Mouse (Mus musculus): ENCODE measurements at regions not wholly inside any gene's neighbourhood (a gene's known extent, or its start where the extent isn't known, plus 50 kb on each side); places are given as distances from the start of the nearest gene placed in this dataset.

DNA sequence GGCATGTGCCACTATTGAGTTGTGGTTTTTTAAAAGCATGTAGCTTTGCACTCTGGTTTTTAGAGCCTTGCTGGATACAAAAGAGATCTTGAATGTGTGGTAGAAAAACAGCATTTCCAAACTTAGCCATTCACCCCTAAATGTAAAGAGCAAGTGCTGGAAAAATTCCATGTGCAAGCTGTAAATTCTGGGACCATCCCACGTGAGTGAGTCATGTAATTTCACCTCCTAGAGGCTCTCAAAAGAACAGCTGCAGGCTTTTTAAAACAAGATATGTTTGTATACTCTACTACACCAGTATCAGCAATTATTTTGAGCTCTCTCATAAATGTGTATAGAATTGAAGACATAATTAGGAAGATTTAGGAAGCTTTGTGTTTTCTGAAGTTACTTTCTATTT lies 160.9 kb upstream of the Itga4 start:
- TF ChIP-seq TAL1 (IDR thresholded peaks at IDR 0.05; ENCODE audit: low read length) (no peak), GATA1 (IDR thresholded peaks at IDR 0.05; ENCODE audit: low read length) (no peak)

Measured in erythroblast, embryonic 14.5 days (primary cell).